Mouse (Mus musculus) embryonic fibroblast, embryonic 13.5 days (primary cell): Measurements from ENCODE around the gene Sept9. TPM values are rescaled to one million over a fixed set of nuclear protein-coding genes. Genes with fewer than 3 reads are reported as not detected.

Source experiments
- H3K27ac ChIP-seq: 2 replicates; pipeline ENCODE4 v1.5.1; 2012; ENCODE audit warnings: low read length, control low read depth, inconsistent platforms; ENCODE audit not compliant: insufficient read depth
- H3K4me1 ChIP-seq: 2 replicates; pipeline ENCODE4 v1.6.1; 2011; ENCODE audit warnings: low read length; ENCODE audit not compliant: control insufficient read depth, insufficient read depth
- H3K4me3 ChIP-seq: 2 replicates; pipeline ENCODE4 v1.5.1; 2011; ENCODE audit warnings: mild to moderate bottlenecking, control low read depth, low read length; ENCODE audit not compliant: insufficient read depth
- CTCF ChIP-seq: IDR thresholded peaks from 2 replicates; pipeline ENCODE4 v1.5.1; 2011; ENCODE audit warnings: mild to moderate bottlenecking, control low read depth, low read length, moderate library complexity, borderline replicate concordance; ENCODE audit not compliant: insufficient read depth
- POLR2A ChIP-seq: IDR thresholded peaks from 2 replicates; pipeline ENCODE4 v1.6.1; 2011; ENCODE audit warnings: low read depth, mild to moderate bottlenecking, control low read depth, low read length, moderate library complexity
- polyA plus RNA-seq: library from polyadenylated mRNA; stranded (reverse); fragments of >200 nt; gene quantifications from 2 replicates; pipeline ENCODE4 v1.2.4, GENCODE M21; 2011; ENCODE audit warnings: low read depth; ENCODE audit not compliant: missing spikeins, insufficient read length

The Sept9 gene
- polyA plus RNA-seq, 1 experiment: 198 TPM

DNA sequence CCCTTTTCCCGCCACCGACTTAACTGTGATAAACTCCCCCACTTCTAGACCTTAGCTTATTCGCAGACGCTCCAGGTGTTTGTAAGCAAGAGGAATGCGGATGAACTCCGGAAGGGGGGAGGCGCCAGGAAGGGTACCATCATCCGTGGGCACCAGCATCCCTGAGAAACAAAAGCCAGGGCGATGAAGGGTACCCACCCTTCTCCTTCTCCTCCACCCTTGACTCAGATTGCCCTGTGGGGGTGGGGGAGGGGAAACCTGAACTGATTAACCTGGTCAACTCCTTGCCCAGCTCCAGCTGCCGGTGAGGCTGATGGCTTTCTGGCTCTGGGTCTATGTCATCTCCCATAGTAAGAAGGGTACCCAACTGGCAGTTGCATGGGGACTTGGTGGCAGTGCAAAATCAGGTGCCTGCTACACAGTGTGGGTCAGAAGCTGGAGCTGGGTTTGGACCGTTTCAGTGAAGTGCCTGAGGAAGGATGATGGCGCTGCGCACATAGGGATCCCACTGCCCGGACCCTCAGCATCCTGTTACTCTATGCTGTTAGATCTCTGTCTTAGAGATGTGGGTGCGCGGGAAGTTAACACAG lies 209.1 kb downstream of the Sept9 start:
- H3K27ac ChIP-seq: no peak overlapping the region
- no peak overlapping the region for H3K4me3 ChIP-seq
- TF ChIP-seq CTCF (no peak), POLR2A (no peak)
- H3K4me1 ChIP-seq: no peaks in the 10 kb centered on the region

- no peak overlapping the region for H3K4me3 ChIP-seq
- TF ChIP-seq POLR2A: no peak
- no peak for TF ChIP-seq CTCF
- no peak overlapping the region for H3K27ac ChIP-seq
- H3K4me1 ChIP-seq: no peaks in the 10 kb centered on the region
Observed at GRCm38 (mm10) chr11:117409331-117409730, 209.9 kb downstream of the Sept9 start.

- Histone ChIP-seq H3K27ac (no peak overlapping the region), H3K4me1 (no peaks in the 10 kb centered on the region), H3K4me3 (no peak overlapping the region)
- no peak for TF ChIP-seq CTCF
- no peak for TF ChIP-seq POLR2A
Observed at GRCm38 (mm10) chr11:117410059-117410458, 210.6 kb downstream of the Sept9 start.

GRCm38 (mm10) chr11:117411663-117412062 lies 212.2 kb downstream of the Sept9 start:
- Histone ChIP-seq H3K4me3 (no peak overlapping the region), H3K27ac (no peak overlapping the region), H3K4me1 (no peaks in the 10 kb centered on the region)
- TF ChIP-seq CTCF (no peak), POLR2A (no peak)

Other genes with a start within 250 kb of the Sept9 start
- gene Sec14l1, start 84.5 kb upstream of the Sept9 start, polyA plus RNA-seq: 65.7 and 70.4 TPM in 2 replicates